Mouse (Mus musculus) limb, embryonic 10.5 days (tissue): ENCODE results near the gene Oxa1l. TPM values are rescaled to one million over a fixed set of nuclear protein-coding genes. Genes with fewer than 3 reads are reported as not detected.
A peak's percentile ranks its signal among the peaks of the same experiment; 100 is the strongest.

Experiments
- DNase-seq: peaks from one replicate; pipeline ENCODE4 v3.0.0-alpha.2; 2017; ENCODE audit warnings: low spot score
- H3K27ac ChIP-seq: fragments of 300-500 bp; sonication (generic); 2 replicates; pipeline ENCODE4 v1.5.1; 2016; ENCODE audit warnings: mild to moderate bottlenecking
- H3K27me3 ChIP-seq: fragments of 300-500 bp; sonication (generic); 2 replicates; pipeline ENCODE4 v1.6.1; 2016; ENCODE audit warnings: low read depth, mild to moderate bottlenecking; ENCODE audit not compliant: poor library complexity, severe bottlenecking
- H3K36me3 ChIP-seq: fragments of 300-500 bp; sonication (generic); 2 replicates; pipeline ENCODE4 v1.6.1; 2016; ENCODE audit warnings: mild to moderate bottlenecking, moderate library complexity
- H3K4me1 ChIP-seq: fragments of 300-500 bp; sonication (generic); 2 replicates; pipeline ENCODE4 v1.6.1; 2016
- H3K4me3 ChIP-seq: fragments of 300-500 bp; sonication (generic); 2 replicates; pipeline ENCODE4 v1.5.1; 2016; ENCODE audit warnings: mild to moderate bottlenecking, moderate library complexity
- H3K9me3 ChIP-seq: fragments of 300-500 bp; sonication (generic); replicated peaks from 2 replicates; pipeline ENCODE4 v1.6.1; 2016; ENCODE audit warnings: mild to moderate bottlenecking
- WGBS: fragments of 180-500 bp; shearing (Covaris S2); methylation state at CpG from one replicate; pipeline ENCODE4 v1.1.7; 2016; 5-methylcytosine and 5-hydroxymethylcytosine counted together
- polyA plus RNA-seq: library from polyadenylated mRNA; unstranded; fragments of >200 nt; fragmentation: Nextera tagmentation; extraction: Ambion mirVana; gene quantifications from 2 replicates; pipeline ENCODE4 v1.2.1, GENCODE M21; 2016

Oxa1l gene
- polyA plus RNA-seq, 1 experiment from 2014 or later, result 63.1 TPM

DNA sequence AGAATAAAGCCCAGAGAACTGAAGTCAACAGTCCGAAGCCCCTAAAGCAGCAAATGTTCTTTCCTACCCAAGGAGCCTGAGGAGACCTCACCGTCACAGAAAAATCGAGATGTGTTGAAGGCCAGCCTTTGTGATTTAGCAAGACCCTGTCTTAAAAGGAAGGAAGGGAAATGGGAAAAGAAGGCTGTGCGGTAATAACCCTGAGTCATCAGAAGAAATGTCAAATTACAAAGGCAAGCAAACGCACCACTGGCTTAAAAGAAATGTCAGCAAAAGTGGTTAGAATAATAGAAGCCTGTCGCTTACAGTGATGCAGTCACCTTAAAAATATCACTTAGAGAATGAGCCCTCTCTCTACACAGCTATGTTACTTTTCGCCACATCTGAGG lies 37.9 kb downstream of the Oxa1l start:
- DNase-seq, result no peak
- Histone ChIP-seq H3K36me3 (no peaks in the 10 kb centered on the region), H3K4me3 (no peak overlapping the region), H3K27ac (no peak overlapping the region), H3K27me3 (no peaks in the 10 kb centered on the region), H3K9me3 (no peaks in the 10 kb centered on the region), H3K4me1 (peaks cover 31% of the 10 kb centered on the region)
- 61% methylated on average over 7 of the region's 7 CpGs for WGBS

DNA sequence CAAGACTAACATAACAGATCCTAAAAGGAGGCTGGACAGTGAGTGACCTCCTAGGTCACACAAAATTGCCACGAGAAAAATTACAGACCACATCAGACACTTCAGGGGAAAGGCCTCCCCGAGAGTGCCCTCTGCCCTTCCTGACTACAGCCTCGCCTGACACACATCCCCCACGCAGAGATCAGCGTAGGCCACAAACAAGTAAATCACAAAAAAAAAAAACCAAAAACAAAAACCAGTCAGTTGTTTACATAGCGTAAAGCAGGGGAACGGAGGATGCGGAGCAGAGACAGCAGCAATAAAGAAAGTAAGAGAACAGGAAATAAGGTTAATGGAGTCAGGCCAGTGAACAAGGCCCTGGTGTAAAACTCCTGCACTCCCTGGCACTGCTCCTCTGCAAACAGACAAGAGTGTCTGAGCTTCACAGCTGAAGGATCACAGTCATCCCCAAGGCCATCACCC lies 38.3 kb downstream of the Oxa1l start:
- no peak for DNase-seq
- H3K27me3 ChIP-seq, result no peaks in the 10 kb centered on the region
- no peak overlapping the region for H3K4me3 ChIP-seq
- no peaks in the 10 kb centered on the region for H3K36me3 ChIP-seq
- no peak overlapping the region for H3K27ac ChIP-seq
- no peaks in the 10 kb centered on the region for H3K9me3 ChIP-seq
- H3K4me1 ChIP-seq, result peaks cover 31% of the 10 kb centered on the region
- WGBS, result 13% methylated on average over 8 of the region's 8 CpGs

DNA sequence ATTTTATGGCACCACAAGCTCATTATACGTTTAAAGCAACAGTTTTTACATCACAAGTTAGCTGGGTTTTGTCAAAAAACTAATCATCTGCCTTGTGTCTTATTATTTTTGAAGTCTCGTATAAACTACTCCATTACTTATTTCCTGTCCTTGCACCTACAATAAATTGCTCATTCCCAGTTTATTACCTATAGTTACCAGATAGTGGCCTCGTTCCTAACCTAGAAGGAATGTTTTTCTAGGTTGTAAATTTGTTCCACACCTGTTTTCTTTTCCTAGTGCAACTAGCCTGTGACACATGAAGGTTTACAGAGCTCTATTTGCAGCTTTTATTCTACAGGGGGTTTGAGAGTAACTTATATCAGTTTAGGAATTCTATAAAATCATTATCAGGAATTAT lies 41.1 kb downstream of the Oxa1l start:
- no peak overlapping the region for H3K27ac ChIP-seq
- H3K9me3 ChIP-seq, result no peaks in the 10 kb centered on the region
- no peaks in the 10 kb centered on the region for H3K36me3 ChIP-seq
- peaks cover 31% of the 10 kb centered on the region for H3K4me1 ChIP-seq
- H3K4me3 ChIP-seq, result no peak overlapping the region
- H3K27me3 ChIP-seq, result no peaks in the 10 kb centered on the region
- 40% methylated on average over 3 of the region's 3 CpGs for WGBS
- no peak for DNase-seq

DNA sequence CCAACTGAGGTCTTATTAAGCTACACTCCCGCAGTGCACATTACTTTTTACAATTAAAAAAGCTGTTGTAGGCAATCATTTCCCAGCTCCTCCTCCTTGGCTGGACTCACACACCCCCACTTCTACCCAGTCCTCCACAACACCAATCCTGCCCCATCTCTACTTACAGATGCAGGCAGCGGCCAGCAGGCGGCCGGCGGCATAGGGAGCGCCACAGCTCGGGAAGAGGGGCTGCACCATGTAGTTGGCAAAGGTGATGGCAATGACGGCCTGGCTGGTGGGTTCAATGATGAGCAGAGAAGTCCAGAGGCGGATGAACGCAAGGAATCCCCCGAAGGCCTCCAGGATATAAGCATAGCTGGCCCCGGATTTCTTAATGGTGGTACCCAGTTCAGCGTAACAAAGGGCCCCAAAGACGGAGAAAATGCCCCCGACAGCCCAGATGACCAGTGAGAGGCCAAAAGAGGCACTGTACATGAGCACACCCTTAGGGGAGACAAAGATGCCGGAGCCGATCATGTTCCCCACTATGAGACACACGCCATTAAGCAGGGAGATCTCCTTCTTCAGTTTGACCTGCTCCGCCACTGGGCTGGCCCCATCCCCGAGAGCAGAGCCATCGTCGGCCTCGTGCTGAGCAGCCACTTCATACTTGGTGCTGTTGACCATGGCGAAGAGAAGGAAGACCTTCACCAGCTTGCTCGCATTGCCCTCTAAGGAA lies 47.9 kb downstream of the Oxa1l start:
- 86% methylated on average over 25 of the region's 25 CpGs for WGBS
- Histone ChIP-seq H3K27ac (no peak overlapping the region; the same call in 1 of the 2 replicates), H3K27me3 (no peaks in the 10 kb centered on the region), H3K4me1 (peaks cover 20% of the 10 kb centered on the region), H3K9me3 (no peaks in the 10 kb centered on the region), H3K4me3 (no peak overlapping the region), H3K36me3 (no peaks in the 10 kb centered on the region)
- no peak for DNase-seq

DNA sequence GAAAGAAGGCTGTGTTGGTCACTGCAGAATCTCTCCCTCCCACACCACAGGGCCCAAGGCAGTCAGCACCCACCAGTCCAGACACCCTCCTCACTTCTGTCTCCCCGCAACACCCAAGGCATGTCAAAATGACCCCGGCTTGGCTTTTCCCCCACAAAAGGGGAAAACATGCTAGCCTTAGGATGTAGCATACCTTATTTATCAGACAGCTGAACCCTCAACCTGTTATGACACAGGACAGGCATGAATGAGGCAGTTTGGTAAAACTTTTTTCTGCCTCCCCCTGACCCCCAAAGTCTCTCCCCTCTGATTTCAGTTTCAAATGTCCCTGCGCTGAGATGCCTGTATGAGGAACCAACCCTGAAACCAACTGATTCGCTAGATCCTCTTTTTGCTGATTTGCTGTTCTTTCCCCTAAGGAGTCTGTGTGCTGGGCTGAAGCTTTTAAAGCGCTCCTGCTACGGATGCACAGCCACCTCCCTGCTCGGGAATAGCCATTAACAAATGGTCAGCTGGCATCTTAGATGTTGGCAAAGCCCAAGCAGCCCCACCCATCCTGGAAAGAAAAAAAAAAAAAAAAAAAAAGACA lies 48.5 kb downstream of the Oxa1l start:
- 73% methylated on average over 7 of the region's 7 CpGs for WGBS
- DNase-seq, result no peak
- Histone ChIP-seq H3K4me1 (peaks cover 27% of the 10 kb centered on the region), H3K27ac (no peak overlapping the region; the same call in 1 of the 2 replicates), H3K4me3 (no peak overlapping the region), H3K27me3 (no peaks in the 10 kb centered on the region), H3K9me3 (no peaks in the 10 kb centered on the region), H3K36me3 (no peaks in the 10 kb centered on the region)

DNA sequence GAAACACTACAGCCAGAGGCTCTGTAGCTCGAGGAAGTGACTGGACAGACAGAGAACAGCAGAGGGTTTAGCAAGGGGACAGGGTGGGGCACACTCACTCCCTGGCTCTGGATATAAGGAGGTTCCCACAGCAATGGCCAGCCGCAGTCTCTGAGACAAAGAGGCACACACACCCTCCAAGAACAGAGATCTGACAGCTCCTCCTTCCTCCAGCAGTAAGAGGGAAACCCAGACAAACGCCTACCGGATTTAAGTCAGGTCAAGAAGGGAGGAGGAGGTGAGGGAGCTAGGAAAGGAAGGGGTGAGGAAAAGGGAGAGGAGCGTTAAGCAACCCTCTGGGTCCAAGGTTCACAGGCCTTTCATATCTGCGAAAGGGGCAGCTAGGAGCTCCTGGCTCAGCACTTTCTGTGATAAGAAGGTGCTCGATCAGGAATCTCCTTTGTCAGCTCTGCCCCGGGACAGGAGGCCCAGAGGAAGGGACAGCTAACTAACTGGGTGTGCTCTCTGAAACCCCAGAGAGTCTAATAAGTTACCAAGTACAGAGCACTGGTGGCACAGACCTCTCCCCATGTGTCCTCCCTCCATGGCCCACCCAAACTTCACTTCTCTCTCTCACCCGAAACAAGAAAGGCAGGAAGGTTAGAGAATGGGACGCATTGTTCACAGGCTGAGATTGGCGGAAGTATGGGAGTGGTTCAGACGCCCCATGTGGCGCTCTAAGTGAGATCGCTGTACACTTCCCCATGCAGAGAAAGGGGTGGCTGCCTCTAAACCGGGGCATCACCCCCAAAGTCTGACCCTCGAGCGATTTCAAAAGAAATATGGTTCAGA lies 49.6 kb downstream of the Oxa1l start:
- H3K4me1 ChIP-seq, result peaks cover 37% of the 10 kb centered on the region
- no peak for DNase-seq
- WGBS, result 50% methylated on average over 17 of the region's 17 CpGs
- H3K27ac ChIP-seq, result peak overlapping the region; percentile 27; the same call in 1 of the 2 replicates
- H3K4me3 ChIP-seq, result no peak overlapping the region
- H3K36me3 ChIP-seq, result no peaks in the 10 kb centered on the region
- 0 out of 2 replicates have a peak, but pooled peaks cover 2% of the 10 kb centered on the region for H3K27me3 ChIP-seq
- no peaks in the 10 kb centered on the region for H3K9me3 ChIP-seq

DNA sequence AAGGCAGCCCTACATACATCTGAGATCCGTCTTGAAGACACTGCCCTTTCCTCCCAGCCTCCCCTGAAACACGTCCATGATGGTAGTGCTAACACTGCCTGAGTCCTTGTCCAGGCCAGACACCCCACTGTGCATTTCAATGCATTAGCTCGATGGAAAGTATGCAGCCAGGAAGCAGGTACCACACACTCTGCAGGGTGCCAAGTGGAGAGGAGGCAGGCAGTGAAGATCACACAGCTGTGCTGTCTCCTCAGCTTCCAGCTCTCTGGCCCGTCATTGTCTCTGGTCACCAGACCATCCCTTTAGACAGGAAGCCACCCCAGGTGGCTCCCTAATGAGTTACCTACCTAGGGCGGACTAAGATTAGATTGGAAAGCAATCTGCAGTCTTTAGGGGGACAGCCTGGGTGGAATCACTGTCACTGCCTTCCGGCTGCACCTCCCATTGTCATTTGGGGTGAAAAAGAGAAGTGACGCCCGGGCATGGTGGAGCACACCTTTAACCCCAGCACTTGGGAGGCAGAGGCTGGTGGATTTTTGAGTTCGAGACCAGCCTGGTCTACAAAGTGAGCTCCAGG lies 51.5 kb downstream of the Oxa1l start:
- WGBS, result 61% methylated on average over 9 of the region's 9 CpGs
- no peak for DNase-seq
- H3K36me3 ChIP-seq, result no peaks in the 10 kb centered on the region
- H3K4me3 ChIP-seq, result no peak overlapping the region
- no peaks in the 10 kb centered on the region for H3K9me3 ChIP-seq
- peaks cover 12% of the 10 kb centered on the region for H3K27me3 ChIP-seq
- no peak overlapping the region for H3K27ac ChIP-seq
- H3K4me1 ChIP-seq, result peaks cover 45% of the 10 kb centered on the region

DNA sequence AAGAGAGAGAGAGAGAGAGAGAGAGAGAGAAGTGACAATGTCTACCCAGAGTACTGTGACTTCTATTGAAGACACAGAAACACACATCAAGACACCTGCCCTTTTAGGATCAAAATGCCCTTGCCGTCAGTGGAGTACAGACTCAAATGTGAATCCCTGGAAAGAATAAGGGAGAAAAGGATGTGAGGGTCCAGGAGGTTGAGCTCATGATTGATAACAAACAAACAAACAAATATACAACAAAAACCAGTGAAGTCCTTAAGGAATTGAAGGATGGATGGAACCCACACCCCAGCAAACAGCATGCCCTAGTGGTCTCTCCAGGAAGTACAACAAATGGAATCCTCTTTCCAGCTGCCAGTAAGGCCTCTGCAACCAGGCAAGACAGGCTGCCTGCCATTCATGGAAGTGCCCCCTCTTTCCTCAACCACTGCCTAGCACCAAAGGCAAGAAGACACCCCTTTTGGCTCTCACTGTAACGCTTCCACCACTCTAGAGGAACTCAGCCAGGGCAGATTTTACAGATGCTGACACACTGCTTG lies 52.1 kb downstream of the Oxa1l start:
- peak; percentile 53 for DNase-seq
- WGBS, result 42% methylated on average over 2 of the region's 2 CpGs
- H3K4me1 ChIP-seq, result peaks cover 51% of the 10 kb centered on the region
- peaks cover 18% of the 10 kb centered on the region for H3K27me3 ChIP-seq
- no peaks in the 10 kb centered on the region for H3K36me3 ChIP-seq
- no peaks in the 10 kb centered on the region for H3K9me3 ChIP-seq
- H3K4me3 ChIP-seq, result no peak overlapping the region
- peak overlapping the region; percentile 53; the same call in 1 of the 2 replicates for H3K27ac ChIP-seq

DNA sequence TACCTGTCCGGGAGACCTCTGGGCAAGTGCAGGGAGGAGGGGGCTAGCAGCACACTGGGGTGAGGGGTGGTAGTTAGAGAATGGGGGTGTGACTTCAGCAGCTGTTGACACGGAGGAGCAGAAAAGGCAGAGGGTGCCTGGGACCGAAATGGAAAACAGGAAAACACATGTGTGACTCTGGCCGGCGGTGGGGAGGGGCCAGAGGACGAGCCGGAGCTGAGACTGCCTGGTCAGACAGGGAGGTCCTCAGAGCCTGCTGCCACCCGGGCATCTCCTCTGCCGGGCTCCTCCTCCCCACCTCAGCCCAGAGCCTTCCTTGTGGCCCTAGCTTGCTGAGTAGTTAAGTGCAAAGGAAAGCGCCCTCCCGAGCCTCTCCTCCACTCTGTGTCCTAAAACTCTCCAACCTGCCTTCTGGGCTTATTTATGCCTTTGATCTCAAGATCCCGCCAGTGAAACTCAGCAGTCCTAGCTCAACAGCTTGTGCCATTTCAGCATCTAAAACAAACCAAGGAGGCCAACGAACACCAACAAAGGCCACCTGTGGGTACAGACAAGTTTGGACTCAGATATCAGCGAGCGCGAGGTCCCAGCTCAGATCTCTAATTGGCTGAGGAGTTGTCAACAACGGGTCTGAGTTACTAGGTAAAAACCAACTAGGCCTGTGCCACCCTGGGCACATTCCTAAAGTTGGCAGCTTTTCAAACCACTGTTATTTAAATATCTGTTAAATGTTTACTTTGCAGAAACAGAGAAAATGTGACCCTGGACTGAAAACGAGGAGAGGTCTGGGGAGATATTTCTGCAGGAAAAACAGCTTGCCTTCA lies 53.5 kb downstream of the Oxa1l start:
- Histone ChIP-seq H3K9me3 (no peaks in the 10 kb centered on the region), H3K27ac (peak overlapping the region; percentile 72), H3K4me3 (peak overlapping the region; percentile 42), H3K27me3 (peaks cover 19% of the 10 kb centered on the region), H3K36me3 (no peaks in the 10 kb centered on the region), H3K4me1 (peaks cover 49% of the 10 kb centered on the region)
- DNase-seq, result peak; percentile 67
- WGBS, result 5% methylated on average over 18 of the region's 18 CpGs

DNA sequence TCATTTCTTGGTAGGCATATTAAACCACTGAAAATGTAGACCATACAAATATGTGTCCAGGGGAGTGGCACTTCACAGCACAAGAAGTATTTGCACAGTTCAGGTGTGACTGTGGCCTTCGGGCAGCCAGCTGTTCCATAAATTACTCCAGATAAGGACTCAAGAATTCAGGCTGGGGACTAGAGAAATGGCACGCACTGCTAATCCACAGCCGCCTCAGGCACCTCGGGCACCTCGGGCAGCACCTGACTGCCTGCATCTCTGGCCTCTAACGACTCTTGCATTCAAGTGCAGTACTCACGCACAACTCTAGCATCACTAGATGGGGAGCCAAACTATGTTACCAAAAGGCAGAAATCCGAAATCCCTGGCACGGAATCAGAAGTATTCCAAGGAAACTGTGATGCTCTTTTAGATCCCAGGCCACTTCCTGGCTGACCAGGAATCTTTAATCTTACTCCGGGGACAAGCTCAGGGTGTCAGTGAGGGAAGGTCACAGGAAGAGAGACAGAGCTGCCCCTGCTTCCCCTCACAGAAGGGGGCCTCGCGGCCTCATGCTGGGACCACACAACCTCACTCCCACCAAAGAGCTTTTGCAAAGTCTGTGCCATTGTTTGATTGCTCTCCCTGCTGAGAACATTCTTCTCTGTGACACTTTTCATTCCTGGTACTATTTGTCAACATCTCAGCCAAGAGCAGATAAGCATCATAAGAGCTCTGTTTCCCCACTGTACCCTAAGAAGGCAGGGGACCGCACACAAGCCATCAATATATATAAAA lies 54.8 kb downstream of the Oxa1l start:
- H3K4me1 ChIP-seq, result peaks cover 41% of the 10 kb centered on the region
- H3K27me3 ChIP-seq, result peaks cover 19% of the 10 kb centered on the region
- no peaks in the 10 kb centered on the region for H3K36me3 ChIP-seq
- peak overlapping the region; percentile 56; the same call in 1 of the 2 replicates for H3K27ac ChIP-seq
- no peaks in the 10 kb centered on the region for H3K9me3 ChIP-seq
- H3K4me3 ChIP-seq, result no peak overlapping the region
- WGBS, result 7% methylated on average over 13 of the region's 13 CpGs
- no peak for DNase-seq

DNA sequence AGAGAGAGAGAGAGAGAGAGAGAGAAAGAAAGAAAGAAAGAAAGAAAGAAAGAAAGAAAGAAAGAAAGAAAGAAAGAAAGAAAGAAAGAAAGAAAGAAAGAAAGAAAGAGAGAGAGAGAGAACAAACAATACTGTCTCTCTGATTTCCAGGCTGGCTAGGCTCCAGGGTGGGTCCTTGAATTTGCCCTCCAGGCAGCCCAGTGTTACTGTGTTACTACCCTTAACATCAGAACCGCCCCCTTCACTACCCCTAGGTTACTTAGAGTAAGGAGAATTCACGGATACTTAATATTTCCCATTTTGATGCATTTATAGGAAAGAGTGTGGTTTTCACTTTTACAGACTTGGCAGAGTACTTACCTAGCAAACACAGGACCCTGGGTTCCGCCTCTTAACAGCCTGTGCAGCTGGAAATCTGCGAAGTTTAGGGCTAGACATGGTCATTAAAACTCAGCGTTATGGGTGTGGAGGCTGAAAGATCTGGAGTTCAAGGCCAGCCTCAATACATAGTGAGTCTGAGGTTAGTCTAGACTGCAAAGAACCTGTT lies 55.7 kb downstream of the Oxa1l start:
- Histone ChIP-seq H3K4me3 (no peak overlapping the region), H3K27ac (no peak overlapping the region), H3K36me3 (no peaks in the 10 kb centered on the region), H3K4me1 (peaks cover 40% of the 10 kb centered on the region), H3K27me3 (peaks cover 19% of the 10 kb centered on the region), H3K9me3 (no peaks in the 10 kb centered on the region)
- DNase-seq, result no peak
- 31% methylated on average over 5 of the region's 5 CpGs for WGBS
